Mouse (Mus musculus): ENCODE measurements around the gene Klhl40.

DNA sequence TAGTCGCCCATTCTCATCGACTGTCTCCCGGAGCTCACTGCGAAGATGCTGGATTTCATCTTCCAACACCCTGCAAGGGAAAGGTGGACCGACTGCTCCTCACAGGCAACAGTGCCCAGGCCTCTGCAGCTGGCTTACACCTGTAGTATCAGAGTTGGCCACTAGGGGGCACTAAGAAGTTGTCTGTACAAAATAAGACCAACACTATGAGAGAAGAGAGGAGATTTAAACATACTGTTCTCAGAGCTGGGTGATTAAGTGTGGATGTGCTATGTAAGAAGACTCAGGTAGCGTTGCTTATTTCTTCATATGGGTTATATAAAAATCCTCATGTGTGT, 53.5 kb downstream of the Klhl40 start:
- TF ChIP-seq EP300 (IDR thresholded peaks at IDR 0.05; ENCODE audit: low read depth) (no peak), CTCF (IDR thresholded peaks at IDR 0.05; ENCODE audit: low read depth) (peak; percentile 82)

All from heart, postnatal 0 days (tissue).